Mouse (Mus musculus) intestine, postnatal 0 days (tissue): ENCODE measurements around the gene Lkaaear1. TPM values are rescaled to one million over a fixed set of nuclear protein-coding genes. Genes with fewer than 3 reads are reported as not detected.

Experiments used
- ATAC-seq: fragments of 200-750 bp; cut with Nextera tagmentation; 2 replicates; pipeline ENCODE4 v1.8.0; 2017; ENCODE audit warnings: mild to moderate bottlenecking, moderate TSS enrichment, moderate library complexity
- H3K27ac ChIP-seq: fragments of 300-500 bp; sonication (generic); 2 replicates; pipeline ENCODE4 v1.5.1; 2014; ENCODE audit warnings: mild to moderate bottlenecking, low read depth, low read length, moderate library complexity
- H3K27me3 ChIP-seq: fragments of 300-500 bp; sonication (generic); replicated peaks from 2 replicates; pipeline ENCODE4 v1.6.1; 2014; ENCODE audit warnings: low read length, mixed read lengths; ENCODE audit not compliant: control insufficient read depth, insufficient read depth
- H3K36me3 ChIP-seq: fragments of 300-500 bp; sonication (generic); 2 replicates; pipeline ENCODE4 v1.6.1; 2014; ENCODE audit warnings: mild to moderate bottlenecking, moderate library complexity; ENCODE audit not compliant: control insufficient read depth, insufficient read depth
- H3K4me1 ChIP-seq: fragments of 300-500 bp; sonication (generic); replicated peaks from 2 replicates; pipeline ENCODE4 v1.6.1; 2014; ENCODE audit warnings: antibody characterized with exemption, low read length, mixed read lengths; ENCODE audit not compliant: control insufficient read depth, insufficient read depth
- H3K4me2 ChIP-seq: fragments of 300-500 bp; sonication (generic); replicated peaks from 2 replicates; pipeline ENCODE4 v1.6.1; 2014; ENCODE audit warnings: low read depth, mild to moderate bottlenecking, moderate library complexity
- H3K4me3 ChIP-seq: fragments of 300-500 bp; sonication (generic); 2 replicates; pipeline ENCODE4 v1.5.1; 2014; ENCODE audit warnings: low read depth, low read length
- H3K9ac ChIP-seq: fragments of 300-500 bp; sonication (generic); 2 replicates; pipeline ENCODE4 v1.6.1; 2014; ENCODE audit warnings: mild to moderate bottlenecking, low read depth, low read length
- H3K9me3 ChIP-seq: fragments of 300-500 bp; sonication (generic); 2 replicates; pipeline ENCODE4 v1.6.1; 2016; ENCODE audit warnings: mixed run types; ENCODE audit not compliant: control insufficient read depth
- CTCF ChIP-seq: sonication (generic); IDR thresholded peaks from 2 replicates; pipeline ENCODE4 v1.5.1; 2016; ENCODE audit warnings: low read depth, mild to moderate bottlenecking, control low read depth, antibody characterized with exemption, moderate library complexity
- WGBS: fragments of 180-500 bp; shearing (Covaris S2); extraction: QIAGEN DNeasy Blood & Tissue Kit; methylation state at CpG from one replicate; pipeline ENCODE4 v1.1.7; 2014; 5-methylcytosine and 5-hydroxymethylcytosine counted together
- polyA plus RNA-seq: library from polyadenylated mRNA; unstranded; fragments of >200 nt; fragmentation: Nextera tagmentation; extraction: Ambion mirVana; gene quantifications from 2 replicates; pipeline ENCODE4 v1.2.1, GENCODE M21; 2015

Gene Lkaaear1
- not detected in 2 replicates for polyA plus RNA-seq

DNA sequence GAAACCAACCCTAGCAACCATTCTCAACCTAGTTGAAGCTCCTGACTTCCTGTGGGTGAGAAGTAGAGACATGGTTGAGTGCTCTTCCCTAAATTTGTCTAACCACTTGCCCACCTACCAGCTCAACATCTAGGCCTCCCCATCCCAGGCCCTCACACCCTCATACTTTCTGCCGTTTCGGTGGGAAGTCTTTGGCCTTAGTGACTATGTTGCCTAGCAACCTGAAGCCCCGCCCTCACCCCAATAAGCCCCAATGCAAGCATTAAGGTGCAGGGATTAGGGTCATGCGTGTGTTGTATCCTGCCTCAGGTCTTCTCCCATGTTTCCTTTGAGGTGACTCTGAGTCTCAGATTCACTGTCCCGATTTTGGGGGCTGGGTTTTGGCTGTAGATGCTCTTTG is at the start of gene Lkaaear1:
TSS of gene Lkaaear1 (minus strand) at position 202 of the 400 bp plus-strand sequence.
- H3K4me3 ChIP-seq: no peak within 1 kb of the TSS
- ATAC-seq: no peak
- H3K9me3 ChIP-seq: no peaks in the 10 kb centered on the region
- TF ChIP-seq CTCF: no peak
- no peak within 1 kb of the TSS for H3K27ac ChIP-seq
- WGBS: 46% methylated on average over 5 of the region's 5 CpGs
- H3K4me1 ChIP-seq: 0 out of 2 replicates have a peak, but pooled peaks cover under 1% of the 10 kb centered on the region
- H3K4me2 ChIP-seq: no peak within 1 kb of the TSS
- H3K9ac ChIP-seq: no peak within 1 kb of the TSS
- H3K36me3 ChIP-seq: no peaks in the 10 kb centered on the region
- H3K27me3 ChIP-seq: no peaks in the 10 kb centered on the region

- Histone ChIP-seq H3K9me3 (no peaks in the 10 kb centered on the region), H3K27ac (no peak overlapping the region), H3K36me3 (no peaks in the 10 kb centered on the region), H3K9ac (no peak overlapping the region), H3K4me2 (no peak overlapping the region), H3K4me1 (no peaks in the 10 kb centered on the region), H3K4me3 (no peak overlapping the region), H3K27me3 (no peaks in the 10 kb centered on the region)
- ATAC-seq: no peak
- TF ChIP-seq CTCF: no peak
- WGBS: 60% methylated on average over 3 of the region's 3 CpGs
Observed at GRCm38 (mm10) chr2:181730051-181730450, 31.8 kb upstream of the Lkaaear1 start.

DNA sequence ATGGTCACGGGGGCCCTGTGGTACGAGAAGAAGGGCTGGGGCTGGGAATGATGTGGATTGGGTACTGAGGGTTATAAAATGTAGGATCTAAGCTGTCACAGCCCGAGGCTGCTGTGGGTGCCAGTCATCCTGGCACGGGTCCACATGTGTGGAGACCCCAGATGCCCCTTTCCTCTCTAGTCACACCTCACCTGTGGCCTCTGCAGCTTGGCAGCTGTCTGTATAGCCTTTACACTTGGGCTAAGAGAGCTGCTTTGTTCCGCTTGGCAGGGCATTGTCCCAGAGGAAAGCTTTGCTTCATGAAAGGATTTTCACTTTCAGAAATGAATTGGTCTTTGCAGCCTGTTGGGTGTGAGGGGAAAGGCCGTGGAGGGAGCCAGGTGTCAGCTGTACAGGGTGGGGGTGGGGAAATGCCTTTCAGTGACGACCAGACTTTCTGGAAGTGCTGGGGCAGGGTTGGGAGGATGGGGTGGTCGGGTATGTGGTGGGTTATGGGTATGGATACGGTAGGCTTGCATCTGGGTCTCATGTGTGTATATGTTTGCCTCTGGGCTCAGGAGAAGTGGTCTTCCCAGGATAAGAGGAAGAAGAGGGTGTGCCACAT is 29.5 kb upstream of the Lkaaear1 start:
- H3K4me2 ChIP-seq: no peak overlapping the region
- no peak overlapping the region for H3K27ac ChIP-seq
- no peak overlapping the region for H3K4me3 ChIP-seq
- H3K4me1 ChIP-seq: no peaks in the 10 kb centered on the region
- no peaks in the 10 kb centered on the region for H3K9me3 ChIP-seq
- no peak overlapping the region for H3K9ac ChIP-seq
- no peak for ATAC-seq
- no peaks in the 10 kb centered on the region for H3K36me3 ChIP-seq
- 57% methylated on average over 9 of the region's 9 CpGs for WGBS
- H3K27me3 ChIP-seq: no peaks in the 10 kb centered on the region
- no peak for TF ChIP-seq CTCF

- Histone ChIP-seq H3K27ac (no peak overlapping the region), H3K9ac (no peak overlapping the region), H3K36me3 (no peaks in the 10 kb centered on the region), H3K9me3 (no peaks in the 10 kb centered on the region), H3K4me2 (no peak overlapping the region), H3K27me3 (no peaks in the 10 kb centered on the region), H3K4me1 (no peaks in the 10 kb centered on the region), H3K4me3 (no peak overlapping the region)
- no peak for ATAC-seq
- WGBS: 12% methylated on average over 3 of the region's 3 CpGs
- peak; percentile 84 for TF ChIP-seq CTCF
Observed at GRCm38 (mm10) chr2:181722213-181722612, 24.0 kb upstream of the Lkaaear1 start.

DNA sequence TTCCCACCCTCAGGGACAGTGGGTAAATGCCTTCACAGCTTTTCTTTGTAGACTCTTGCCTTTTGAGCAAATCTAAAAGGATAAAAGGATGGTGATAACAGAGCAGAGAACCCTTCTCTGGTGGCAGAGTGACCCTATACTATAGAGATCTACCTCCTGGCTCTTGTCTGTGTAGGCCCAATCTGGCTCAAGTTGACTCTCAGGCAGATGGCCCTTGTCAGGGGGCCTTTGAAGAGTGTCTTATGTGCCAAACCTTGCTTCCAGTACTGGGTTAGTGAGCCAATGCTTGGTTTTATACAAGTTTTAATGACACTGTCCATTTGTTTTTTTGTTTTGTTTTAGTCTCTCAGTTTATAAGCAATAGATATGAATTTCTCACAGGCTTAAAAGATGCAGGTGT is 23.0 kb upstream of the Lkaaear1 start:
- no peak overlapping the region for H3K4me3 ChIP-seq
- H3K27me3 ChIP-seq: no peaks in the 10 kb centered on the region
- no peaks in the 10 kb centered on the region for H3K9me3 ChIP-seq
- H3K27ac ChIP-seq: no peak overlapping the region
- H3K36me3 ChIP-seq: no peaks in the 10 kb centered on the region
- ATAC-seq: no peak
- no peak for TF ChIP-seq CTCF
- no peak overlapping the region for H3K9ac ChIP-seq
- no peaks in the 10 kb centered on the region for H3K4me1 ChIP-seq
- H3K4me2 ChIP-seq: no peak overlapping the region

DNA sequence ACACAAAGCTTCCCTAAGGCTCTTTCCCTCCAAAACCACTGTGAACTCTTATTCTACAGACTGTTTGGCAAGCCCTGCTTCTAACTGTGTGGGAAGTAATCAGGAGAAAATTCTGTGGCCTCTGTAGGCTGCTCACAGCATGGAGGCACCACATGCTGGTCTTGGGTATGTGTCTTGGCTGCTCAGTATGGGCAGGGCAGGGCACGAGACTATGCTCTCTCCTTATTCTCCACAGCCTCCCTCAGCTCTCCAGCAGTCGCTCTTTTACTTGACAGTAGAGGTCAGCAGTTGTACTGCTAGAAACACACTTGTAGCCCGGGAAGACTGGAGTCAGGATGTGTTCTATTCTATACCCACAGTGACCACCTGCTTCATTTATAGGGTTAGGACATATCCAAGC is 21.8 kb upstream of the Lkaaear1 start:
- Histone ChIP-seq H3K4me1 (no peaks in the 10 kb centered on the region), H3K27me3 (no peaks in the 10 kb centered on the region), H3K4me2 (no peak overlapping the region), H3K36me3 (no peaks in the 10 kb centered on the region), H3K9ac (no peak overlapping the region), H3K9me3 (no peaks in the 10 kb centered on the region), H3K27ac (no peak overlapping the region), H3K4me3 (no peak overlapping the region)
- TF ChIP-seq CTCF: no peak
- ATAC-seq: no peak
- WGBS: 42% methylated on average over 3 of the region's 3 CpGs

DNA sequence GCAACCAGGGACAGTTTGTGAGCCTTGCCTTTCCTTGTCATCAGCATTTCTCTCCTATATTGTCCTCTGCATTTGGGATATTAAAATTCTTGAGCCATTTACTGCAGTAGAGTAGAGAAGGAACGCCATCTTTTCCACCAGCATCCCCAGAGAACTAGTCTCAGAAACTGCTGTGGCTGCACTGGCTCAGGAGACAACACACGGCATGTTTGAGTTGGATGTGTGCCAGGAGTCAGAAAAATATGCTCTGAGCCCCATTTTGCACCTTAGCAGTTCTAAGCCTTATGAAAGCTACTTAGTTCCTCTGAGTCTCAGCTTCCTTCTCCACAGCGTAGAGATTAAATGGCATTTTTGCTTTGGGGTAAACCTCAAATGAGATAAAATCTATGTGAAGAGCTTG is 18.7 kb upstream of the Lkaaear1 start:
- Histone ChIP-seq H3K4me2 (no peak overlapping the region), H3K27me3 (no peaks in the 10 kb centered on the region), H3K4me1 (no peaks in the 10 kb centered on the region), H3K36me3 (no peaks in the 10 kb centered on the region), H3K9ac (no peak overlapping the region), H3K9me3 (no peaks in the 10 kb centered on the region), H3K27ac (no peak overlapping the region), H3K4me3 (no peak overlapping the region)
- ATAC-seq: no peak
- no peak for TF ChIP-seq CTCF
- WGBS: 54% methylated on average over 3 of the region's 3 CpGs
